Mouse (Mus musculus): ENCODE data around the gene Rerg. TPM values are rescaled to one million over a fixed set of nuclear protein-coding genes. Genes with fewer than 3 reads are reported as not detected.

Rerg gene
- polyA plus RNA-seq, 1 experiment from 2014 or later, result 8.0 TPM

- H3K27me3 ChIP-seq (ENCODE audit: control insufficient read depth, insufficient read depth, low read depth, low read length), result no peaks in the 10 kb centered on the region
- 47% methylated on average over 7 of the region's 7 CpGs for WGBS
- H3K9me3 ChIP-seq (replicated peaks; ENCODE audit: control insufficient read depth, low read length, poor library complexity, severe bottlenecking), result no peaks in the 10 kb centered on the region
- peak overlapping the region; percentile 41 for H3K27ac ChIP-seq (ENCODE audit: low read length)
- peak; percentile 68 for ATAC-seq
- H3K9ac ChIP-seq (ENCODE audit: low read depth, low read length), result no peak overlapping the region
- H3K4me1 ChIP-seq (ENCODE audit: control insufficient read depth, insufficient read depth, low read length), result peaks cover 9% of the 10 kb centered on the region
- no peak overlapping the region for H3K4me3 ChIP-seq (ENCODE audit: low read depth, low read length)
- no peaks in the 10 kb centered on the region for H3K36me3 ChIP-seq (ENCODE audit: control insufficient read depth, insufficient read depth, low read length)
- no peak overlapping the region for H3K4me2 ChIP-seq (ENCODE audit: low read length)
Observed at GRCm38 (mm10) chr6:137029931-137030610, 140.2 kb downstream of the Rerg start.

- WGBS, result 43% methylated on average over 5 of the region's 5 CpGs
- H3K4me2 ChIP-seq (ENCODE audit: low read length), result no peak overlapping the region
- peaks cover 5% of the 10 kb centered on the region for H3K4me1 ChIP-seq (ENCODE audit: control insufficient read depth, insufficient read depth, low read length)
- no peaks in the 10 kb centered on the region for H3K27me3 ChIP-seq (ENCODE audit: control insufficient read depth, insufficient read depth, low read depth, low read length)
- no peaks in the 10 kb centered on the region for H3K36me3 ChIP-seq (ENCODE audit: control insufficient read depth, insufficient read depth, low read length)
- ATAC-seq, result no peak
- H3K9me3 ChIP-seq (replicated peaks; ENCODE audit: control insufficient read depth, low read length, poor library complexity, severe bottlenecking), result no peaks in the 10 kb centered on the region
- no peak overlapping the region for H3K9ac ChIP-seq (ENCODE audit: low read depth, low read length)
- H3K4me3 ChIP-seq (ENCODE audit: low read depth, low read length), result no peak overlapping the region
- H3K27ac ChIP-seq (ENCODE audit: low read length), result no peak overlapping the region
Observed at GRCm38 (mm10) chr6:137025461-137025860, 144.8 kb downstream of the Rerg start.

- 82% methylated on average over 2 of the region's 2 CpGs for WGBS
- H3K36me3 ChIP-seq (ENCODE audit: control insufficient read depth, insufficient read depth, low read length), result no peaks in the 10 kb centered on the region
- no peak overlapping the region for H3K4me2 ChIP-seq (ENCODE audit: low read length)
- peaks cover under 1% of the 10 kb centered on the region for H3K4me1 ChIP-seq (ENCODE audit: control insufficient read depth, insufficient read depth, low read length)
- no peaks in the 10 kb centered on the region for H3K27me3 ChIP-seq (ENCODE audit: control insufficient read depth, insufficient read depth, low read depth, low read length)
- no peak overlapping the region for H3K9ac ChIP-seq (ENCODE audit: low read depth, low read length)
- no peaks in the 10 kb centered on the region for H3K9me3 ChIP-seq (replicated peaks; ENCODE audit: control insufficient read depth, low read length, poor library complexity, severe bottlenecking)
- no peak for ATAC-seq
- H3K4me3 ChIP-seq (ENCODE audit: low read depth, low read length), result no peak overlapping the region
- H3K27ac ChIP-seq (ENCODE audit: low read length), result no peak overlapping the region
Observed at GRCm38 (mm10) chr6:137024541-137024940, 145.8 kb downstream of the Rerg start.

- ATAC-seq, result no peak
- Histone ChIP-seq H3K9ac (ENCODE audit: low read depth, low read length) (no peak overlapping the region), H3K27me3 (ENCODE audit: control insufficient read depth, insufficient read depth, low read depth, low read length) (no peaks in the 10 kb centered on the region), H3K9me3 (replicated peaks; ENCODE audit: control insufficient read depth, low read length, poor library complexity, severe bottlenecking) (no peaks in the 10 kb centered on the region), H3K27ac (ENCODE audit: low read length) (no peak overlapping the region), H3K4me1 (ENCODE audit: control insufficient read depth, insufficient read depth, low read length) (no peaks in the 10 kb centered on the region), H3K4me2 (ENCODE audit: low read length) (no peak overlapping the region), H3K4me3 (ENCODE audit: low read depth, low read length) (no peak overlapping the region), H3K36me3 (ENCODE audit: control insufficient read depth, insufficient read depth, low read length) (no peaks in the 10 kb centered on the region)
- 90% methylated on average over 7 of the region's 7 CpGs for WGBS
Observed at GRCm38 (mm10) chr6:137017216-137017973, 152.9 kb downstream of the Rerg start.

- WGBS, result 69% methylated on average over 6 of the region's 6 CpGs
Observed at GRCm38 (mm10) chr6:137014346-137014745, 156.0 kb downstream of the Rerg start.

GRCm38 (mm10) chr6:137011187-137011586, 159.1 kb downstream of the Rerg start:
- Histone ChIP-seq H3K36me3 (ENCODE audit: control insufficient read depth, insufficient read depth, low read length) (no peaks in the 10 kb centered on the region), H3K9me3 (replicated peaks; ENCODE audit: control insufficient read depth, low read length, poor library complexity, severe bottlenecking) (no peaks in the 10 kb centered on the region), H3K27ac (ENCODE audit: low read length) (no peak overlapping the region), H3K4me1 (ENCODE audit: control insufficient read depth, insufficient read depth, low read length) (no peaks in the 10 kb centered on the region), H3K27me3 (ENCODE audit: control insufficient read depth, insufficient read depth, low read depth, low read length) (no peaks in the 10 kb centered on the region), H3K9ac (ENCODE audit: low read depth, low read length) (no peak overlapping the region), H3K4me3 (ENCODE audit: low read depth, low read length) (no peak overlapping the region), H3K4me2 (ENCODE audit: low read length) (no peak overlapping the region)
- WGBS, result 90% methylated on average over 5 of the region's 5 CpGs
- no peak for ATAC-seq

More at GRCm38 (mm10) chr6:137014346-137014745, 156.0 kb downstream of the Rerg start:
- Histone ChIP-seq H3K27me3 (ENCODE audit: control insufficient read depth, insufficient read depth, low read depth, low read length) (no peaks in the 10 kb centered on the region), H3K27ac (ENCODE audit: low read length) (no peak overlapping the region), H3K9me3 (replicated peaks; ENCODE audit: control insufficient read depth, low read length, poor library complexity, severe bottlenecking) (no peaks in the 10 kb centered on the region), H3K4me2 (ENCODE audit: low read length) (no peak overlapping the region), H3K4me3 (ENCODE audit: low read depth, low read length) (no peak overlapping the region), H3K4me1 (ENCODE audit: control insufficient read depth, insufficient read depth, low read length) (no peaks in the 10 kb centered on the region), H3K9ac (ENCODE audit: low read depth, low read length) (no peak overlapping the region), H3K36me3 (ENCODE audit: control insufficient read depth, insufficient read depth, low read length) (no peaks in the 10 kb centered on the region)
- no peak for ATAC-seq

Other genes starting within 250 kb of the Rerg start
- 0.18 TPM in 1 of 2 replicates, not detected in the other for gene Erp27, start 248.3 kb downstream of the Rerg start, polyA plus RNA-seq (2015; fragmentation: Nextera tagmentation; extraction: Ambion mirVana)
- 0.08 TPM in 1 of 2 replicates, not detected in the other for gene Pde6h, start 246.7 kb downstream of the Rerg start, polyA plus RNA-seq (2015; fragmentation: Nextera tagmentation; extraction: Ambion mirVana)
- gene Arhgdib, start 228.6 kb downstream of the Rerg start, polyA plus RNA-seq (2015; fragmentation: Nextera tagmentation; extraction: Ambion mirVana), result 11.9 and 12.7 TPM in 2 replicates
- 73.7 and 78.3 TPM in 2 replicates for gene Ptpro, start 81.8 kb upstream of the Rerg start, polyA plus RNA-seq (2015; fragmentation: Nextera tagmentation; extraction: Ambion mirVana)

All from midbrain, embryonic 16.5 days (tissue).